10 mouse cellular contexts compared by ENCODE assay signal in the genomic region with DNA sequence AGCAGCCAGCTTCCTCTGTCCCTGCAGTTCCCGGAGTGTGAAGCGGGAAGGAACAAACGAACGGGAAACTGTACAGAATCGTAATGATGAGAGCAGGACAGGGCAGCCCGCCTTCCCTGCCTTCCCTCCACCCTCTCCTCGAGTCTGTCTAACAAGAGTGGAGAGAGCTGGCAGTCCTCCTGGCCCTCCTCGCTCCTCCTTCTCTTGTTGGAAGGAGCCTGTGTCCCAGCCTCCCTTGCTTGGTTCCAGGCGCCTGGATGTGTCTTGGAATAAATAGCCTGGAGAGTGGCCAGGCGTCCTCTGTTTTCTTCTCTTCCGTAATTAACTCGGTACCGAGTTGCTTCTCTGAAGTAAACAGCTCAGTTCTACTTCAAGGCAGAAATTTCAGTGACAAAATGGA.
DNase-seq lines count a peak whose midpoint lies in the region; ATAC-seq and TF ChIP-seq lines count a peak whose summit lies in the region.
"Had no signal": no experiment of that assay in that cellular context is flagged by ENCODE, and none has a peak within 500 bp of the region (broad histone marks: within the 10 kb centered on the region; RNA-seq: fewer than 3 reads in every experiment).

No protein-coding gene starts in this region.

- H3K27me3 ChIP-seq in forebrain, embryonic 14.5 days (replicated peaks; ENCODE audit: control insufficient read depth, insufficient read depth, low read length), result no peaks in the 10 kb centered on the region
- H3K27me3 ChIP-seq in kidney, adult 2 months (replicated peaks; ENCODE audit: control insufficient read depth, insufficient read depth, low read length), result no peaks in the 10 kb centered on the region
- H3K27me3 ChIP-seq: midbrain, embryonic 12.5 days; Patski had no signal

- no peaks in the 10 kb centered on the region for H3K9me3 ChIP-seq in forebrain, embryonic 14.5 days (replicated peaks; ENCODE audit: control insufficient read depth, low read length)
- H3K9me3 ChIP-seq: midbrain, embryonic 12.5 days had no signal

- TF ChIP-seq CTCF in lung, adult 2 months (IDR thresholded peaks at IDR 0.05; ENCODE audit: insufficient read depth, low read length), result no peak
- no peak for TF ChIP-seq CTCF in kidney, adult 2 months (conservative IDR thresholded peaks at IDR 0.05; ENCODE audit: insufficient read depth, insufficient read length, low read depth, low read length)

- no peaks in the 10 kb centered on the region for H3K36me3 ChIP-seq in forebrain, embryonic 14.5 days (ENCODE audit: control insufficient read depth, insufficient read depth, low read length)
- H3K36me3 ChIP-seq in kidney, adult 2 months (ENCODE audit: control insufficient read depth, insufficient read depth, low read length), result no peaks in the 10 kb centered on the region
- H3K36me3 ChIP-seq: midbrain, embryonic 12.5 days had no signal

- peak; percentile 83 for ATAC-seq in forebrain, embryonic 14.5 days
- ATAC-seq: Patski had no signal

- TF ChIP-seq POLR2A in lung, adult 2 months (IDR thresholded peaks at IDR 0.05; ENCODE audit: borderline replicate concordance, extremely low read depth, low read depth, low read length), result no peak
- no peak for TF ChIP-seq POLR2A in kidney, adult 2 months (IDR thresholded peaks at IDR 0.05; ENCODE audit: low read depth, low read length)

- 0 out of 2 replicates have a peak overlapping the region, but pooled peaks have one; percentile 46 for H3K27ac ChIP-seq in forebrain, embryonic 14.5 days (ENCODE audit: low read depth, low read length)
- no peak overlapping the region for H3K27ac ChIP-seq in kidney, adult 2 months (ENCODE audit: insufficient read depth, low read depth, low read length)
- H3K27ac ChIP-seq: midbrain, embryonic 12.5 days had no signal

- no peaks in the 10 kb centered on the region for H3K4me1 ChIP-seq in lung, adult 2 months (ENCODE audit: control insufficient read depth, insufficient read depth, low read length)
- H3K4me1 ChIP-seq in forebrain, embryonic 14.5 days (ENCODE audit: control insufficient read depth, insufficient read depth, low read length), result peaks cover 4% of the 10 kb centered on the region; the same call in 1 of the 2 replicates
- no peaks in the 10 kb centered on the region for H3K4me1 ChIP-seq in kidney, adult 2 months (ENCODE audit: control insufficient read depth, insufficient read depth, low read length)
- H3K4me1 ChIP-seq: midbrain, embryonic 12.5 days had no signal

- WGBS in lung, adult 2 months, result 62% methylated on average over 13 of the region's 13 CpGs
- WGBS in forebrain, embryonic 14.5 days, result 30% methylated on average over 13 of the region's 13 CpGs
- WGBS in kidney, adult 2 months, result 38% methylated on average over 13 of the region's 13 CpGs

- no peak overlapping the region for H3K9ac ChIP-seq in forebrain, embryonic 14.5 days (ENCODE audit: low read length)
- H3K9ac ChIP-seq: midbrain, embryonic 12.5 days had no signal

- no peak overlapping the region for H3K4me2 ChIP-seq in forebrain, embryonic 14.5 days (ENCODE audit: low read length)
- H3K4me2 ChIP-seq: midbrain, embryonic 12.5 days had no signal

- no peak overlapping the region for H3K4me3 ChIP-seq in lung, adult 2 months (replicated peaks; ENCODE audit: extremely low read depth, low read depth, low read length)
- H3K4me3 ChIP-seq in forebrain, embryonic 14.5 days (ENCODE audit: low read depth, low read length), result no peak overlapping the region
- no peak overlapping the region for H3K4me3 ChIP-seq in kidney, adult 2 months (ENCODE audit: insufficient read depth, low read depth, low read length)
- H3K4me3 ChIP-seq: midbrain, embryonic 12.5 days had no signal

- intact Hi-C loops in left cerebral cortex, postnatal 10 days (cut with DNase I), result no loop called here

- peak; percentile 30 to 44 for DNase-seq in lung, adult 18-20 months
- DNase-seq in lung, adult 2 months, result no peak
- peak; percentile 82 for DNase-seq in forebrain, embryonic 14.5 days (ENCODE audit: low spot score)
- DNase-seq in kidney, adult 2 months, result peak; percentile 56
- DNase-seq in left cerebral cortex, postnatal 10 days (ENCODE audit: extremely low spot score in 1 of 2, low spot score in 2 of 2), result peak; percentile 75 to 88
- peak; percentile 76 for DNase-seq in right cerebral cortex, postnatal 25 days
- no peak for DNase-seq in retina, embryonic 14.5 days (ENCODE audit: low spot score)
- no peak for DNase-seq in Muller cell, postnatal 12 days (ENCODE audit: inconsistent ontology term)

Comparison
In these comparisons a context has a peak if more than half of its experiments do, and no peak if none do; other contexts are left out.
1. DNase-seq: peak in lung, adult 18-20 months (2 of 2), forebrain, embryonic 14.5 days (single experiment), kidney, adult 2 months (single experiment), left cerebral cortex, postnatal 10 days (2 of 2) and right cerebral cortex, postnatal 25 days (single experiment); none in lung, adult 2 months (single experiment), retina, embryonic 14.5 days (single experiment) and Muller cell, postnatal 12 days (single experiment).